In the genomic region with DNA sequence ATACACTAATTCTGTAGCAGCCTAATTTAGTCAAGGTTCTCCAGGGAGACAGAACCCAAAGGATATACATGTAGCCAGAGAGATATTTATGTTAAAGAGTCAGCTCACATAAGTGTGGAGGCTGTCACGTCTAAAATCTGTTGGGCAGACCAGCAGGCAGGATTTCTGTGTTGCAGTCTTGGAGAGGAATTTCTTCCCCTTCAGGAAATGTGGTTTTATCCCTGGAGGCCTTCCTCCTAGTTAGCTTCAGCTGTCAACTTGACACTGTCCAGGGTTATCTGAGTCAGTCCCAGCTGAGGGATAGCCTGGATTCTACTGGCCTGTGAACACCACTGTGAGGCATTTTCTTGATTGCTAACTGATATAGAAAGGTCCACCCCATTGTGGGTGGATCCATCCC, we compare ENCODE assay signal across 11 mouse cellular contexts. TPM values are rescaled to one million over a fixed set of nuclear protein-coding genes. Genes with fewer than 3 reads are reported as not detected.
DNase-seq lines count a peak whose midpoint lies in the region; ATAC-seq lines count a peak whose summit lies in the region.
"Had no signal": no experiment of that assay in that cellular context is flagged by ENCODE, and none has a peak within 500 bp of the region (broad histone marks: within the 10 kb centered on the region; RNA-seq: fewer than 3 reads in every experiment).

No protein-coding gene starts in this region.

- H3K27ac ChIP-seq in embryonic facial prominence, embryonic 11.5 days (replicated peaks; ENCODE audit: low read depth, low read length) = no peak overlapping the region
- H3K27ac ChIP-seq in heart, embryonic 16.5 days (ENCODE audit: low read length) = peak overlapping the region; percentile 36
- no peak overlapping the region for H3K27ac ChIP-seq in midbrain, embryonic 15.5 days
- H3K27ac ChIP-seq: heart, adult 2 months had no signal

- H3K4me1 ChIP-seq in embryonic facial prominence, embryonic 11.5 days (ENCODE audit: control insufficient read depth, insufficient read depth, low read length) = no peaks in the 10 kb centered on the region
- H3K4me1 ChIP-seq in heart, embryonic 16.5 days (ENCODE audit: control insufficient read depth, insufficient read depth, low read length) = peaks cover 6% of the 10 kb centered on the region; the same call in 1 of the 2 replicates
- H3K4me1 ChIP-seq in midbrain, embryonic 15.5 days = no peaks in the 10 kb centered on the region
- H3K4me1 ChIP-seq: lung, embryonic 15.5 days had no signal

- intact Hi-C loops in heart, postnatal 25 days (cut with DNase I) = no loop called here

- ATAC-seq in embryonic facial prominence, embryonic 11.5 days (replicated peaks; ENCODE audit: insufficient number of reproducible peaks, low FRiP score, low TSS enrichment, low read depth) = no peak
- ATAC-seq in heart, embryonic 16.5 days (replicated peaks; ENCODE audit: extremely low read depth, insufficient read depth, low FRiP score) = peak; percentile 83; the same call in 1 of the 2 replicates
- ATAC-seq in midbrain, embryonic 15.5 days (replicated peaks) = no peak

- whole genome bisulfite sequencing in embryonic facial prominence, embryonic 11.5 days = 36% methylated on average over 1 of the region's 1 CpGs
- WGBS in heart, embryonic 16.5 days = 3% methylated on average over 1 of the region's 1 CpGs
- WGBS in midbrain, embryonic 15.5 days = 55% methylated on average over 1 of the region's 1 CpGs

- no peaks in the 10 kb centered on the region for H3K27me3 ChIP-seq in embryonic facial prominence, embryonic 11.5 days (ENCODE audit: control insufficient read depth, insufficient read depth, low read length)
- no peaks in the 10 kb centered on the region for H3K27me3 ChIP-seq in heart, embryonic 16.5 days (ENCODE audit: control insufficient read depth, insufficient read depth, low read length)
- H3K27me3 ChIP-seq in midbrain, embryonic 15.5 days (replicated peaks) = no peaks in the 10 kb centered on the region
- H3K27me3 ChIP-seq: lung, embryonic 15.5 days had no signal

- H3K9ac ChIP-seq in embryonic facial prominence, embryonic 11.5 days (replicated peaks; ENCODE audit: low read length) = no peak overlapping the region
- no peak overlapping the region for H3K9ac ChIP-seq in heart, embryonic 16.5 days (ENCODE audit: low read length)
- H3K9ac ChIP-seq in midbrain, embryonic 15.5 days = no peak overlapping the region
- H3K9ac ChIP-seq: lung, embryonic 15.5 days had no signal

- H3K4me3 ChIP-seq in embryonic facial prominence, embryonic 11.5 days (ENCODE audit: low read depth, low read length) = no peak overlapping the region
- no peak overlapping the region for H3K4me3 ChIP-seq in heart, embryonic 16.5 days (ENCODE audit: low read length)
- H3K4me3 ChIP-seq in midbrain, embryonic 15.5 days = no peak overlapping the region
- H3K4me3 ChIP-seq: heart, adult 2 months; lung, embryonic 15.5 days had no signal

- peak; percentile 94 for DNase-seq in heart, adult 11 months
- DNase-seq in heart, postnatal 25 days (ENCODE audit: low spot score) = no peak
- peak; percentile 14 for DNase-seq in embryonic facial prominence, embryonic 11.5 days (ENCODE audit: low spot score)
- peak; percentile 75 for DNase-seq in yolk sac, embryonic 10.5 days (ENCODE audit: low spot score)
- no peak for DNase-seq in Muller cell, postnatal 12 days (ENCODE audit: inconsistent ontology term)
- DNase-seq: cerebellum, adult 9-10 months; kidney, adult 11 months had no signal

- no peaks in the 10 kb centered on the region for H3K36me3 ChIP-seq in embryonic facial prominence, embryonic 11.5 days (replicated peaks; ENCODE audit: control insufficient read depth, insufficient read depth, low read depth, low read length)
- no peaks in the 10 kb centered on the region for H3K36me3 ChIP-seq in heart, embryonic 16.5 days (ENCODE audit: control insufficient read depth, insufficient read depth)
- no peaks in the 10 kb centered on the region for H3K36me3 ChIP-seq in midbrain, embryonic 15.5 days (replicated peaks)
- H3K36me3 ChIP-seq: lung, embryonic 15.5 days had no signal

- H3K9me3 ChIP-seq in embryonic facial prominence, embryonic 11.5 days (replicated peaks; ENCODE audit: control insufficient read depth, low read length) = no peaks in the 10 kb centered on the region
- no peaks in the 10 kb centered on the region for H3K9me3 ChIP-seq in heart, embryonic 16.5 days (replicated peaks; ENCODE audit: control insufficient read depth, low read length)
- H3K9me3 ChIP-seq in midbrain, embryonic 15.5 days = no peaks in the 10 kb centered on the region
- H3K9me3 ChIP-seq: lung, embryonic 15.5 days had no signal

- H3K4me2 ChIP-seq in embryonic facial prominence, embryonic 11.5 days (ENCODE audit: low read depth, low read length) = no peak overlapping the region
- no peak overlapping the region for H3K4me2 ChIP-seq in heart, embryonic 16.5 days (ENCODE audit: low read depth, low read length)
- no peak overlapping the region for H3K4me2 ChIP-seq in midbrain, embryonic 15.5 days
- H3K4me2 ChIP-seq: lung, embryonic 15.5 days had no signal

RNA-seq across cellular contexts. Expression of a gene that starts 18.9 kb away (rescaled TPM):
- 10 to 100 TPM; 28.3 to 35.8 TPM for total RNA-seq in heart, postnatal 25 days (2021)
- polyA plus RNA-seq in embryonic facial prominence, embryonic 11.5 days (2014; fragmentation: Nextera tagmentation; extraction: Ambion mirVana) = 6.0 and 6.3 TPM in 2 replicates
- polyA plus RNA-seq in heart, embryonic 16.5 days (2015; fragmentation: Nextera tagmentation; extraction: Ambion mirVana) = 6.3 and 6.5 TPM in 2 replicates
- polyA plus RNA-seq in midbrain, embryonic 15.5 days (2015; fragmentation: Nextera tagmentation; extraction: Ambion mirVana) = 5.0 and 5.4 TPM in 2 replicates

Comparison
In these comparisons a context has a peak if more than half of its experiments do, and no peak if none do; other contexts are left out.
1. DNase-seq: peak in heart, adult 11 months (single experiment), embryonic facial prominence, embryonic 11.5 days (single experiment) and yolk sac, embryonic 10.5 days (single experiment); none in heart, postnatal 25 days (single experiment) and Muller cell, postnatal 12 days (single experiment).